Mouse (Mus musculus) bone marrow, adult 2 months (tissue): Measurements from ENCODE around the gene Cacna2d3. TPM values are rescaled to one million over a fixed set of nuclear protein-coding genes. Genes with fewer than 3 reads are reported as not detected.

Source experiments
- H3K27ac ChIP-seq: fragments of 200-500 bp; 2 replicates; pipeline ENCODE4 v1.5.1; 2012; ENCODE audit warnings: low read depth, mild to moderate bottlenecking, control low read depth, inconsistent platforms, low read length; ENCODE audit not compliant: control insufficient read depth, poor library complexity, insufficient read depth
- H3K4me1 ChIP-seq: fragments of 200-500 bp; 2 replicates; pipeline ENCODE4 v1.6.1; 2011; ENCODE audit warnings: low read length; ENCODE audit not compliant: control insufficient read depth, insufficient read depth
- H3K4me3 ChIP-seq: fragments of 200-500 bp; replicated peaks from 2 replicates; pipeline ENCODE3; 2011; ENCODE audit warnings: mild to moderate bottlenecking, low read depth, low read length, control low read depth; ENCODE audit not compliant: control insufficient read depth
- CTCF ChIP-seq: fragments of 200-500 bp; IDR thresholded peaks from 2 replicates; pipeline ENCODE4 v1.5.1; 2011; ENCODE audit warnings: low read length, control low read depth; ENCODE audit not compliant: control insufficient read depth, insufficient read depth
- POLR2A ChIP-seq: fragments of 200-500 bp; IDR thresholded peaks from 2 replicates; pipeline ENCODE4 v1.6.1; 2011; ENCODE audit warnings: low read depth, mild to moderate bottlenecking, control low read depth, low read length, borderline replicate concordance; ENCODE audit not compliant: control insufficient read depth
- WGBS: fragments of 180-500 bp; shearing (Covaris S2); methylation state at CpG from one replicate; pipeline ENCODE4 v1.1.7; 2018; 5-methylcytosine and 5-hydroxymethylcytosine counted together
- polyA plus RNA-seq: library from polyadenylated mRNA; stranded (reverse); fragments of >200 nt; gene quantifications from 2 replicates; pipeline ENCODE4 v1.2.4, GENCODE M21; 2011; ENCODE audit warnings: low replicate concordance; ENCODE audit not compliant: missing spikeins, insufficient read depth, insufficient read length

Gene Cacna2d3
- polyA plus RNA-seq, 1 experiment, result 1.00 TPM

GRCm38 (mm10) chr14:29159803-29160202, 561.9 kb downstream of the Cacna2d3 start:
- no peak for TF ChIP-seq CTCF
- TF ChIP-seq POLR2A, result no peak
- H3K4me1 ChIP-seq, result no peaks in the 10 kb centered on the region
- H3K4me3 ChIP-seq, result no peak overlapping the region
- WGBS, result 76% methylated on average over 3 of the region's 3 CpGs
- H3K27ac ChIP-seq, result no peak overlapping the region

- 76% methylated on average over 5 of the region's 5 CpGs for WGBS
- H3K4me1 ChIP-seq, result no peaks in the 10 kb centered on the region
- TF ChIP-seq CTCF, result no peak
- TF ChIP-seq POLR2A, result no peak
These were observed 564.6 kb downstream of the Cacna2d3 start for GRCm38 (mm10) chr14:29157096-29157495.

GRCm38 (mm10) chr14:29144184-29144583, 577.5 kb downstream of the Cacna2d3 start:
- no peak overlapping the region for H3K4me3 ChIP-seq
- 57% methylated on average over 2 of the region's 2 CpGs for WGBS

More at GRCm38 (mm10) chr14:29157096-29157495, 564.6 kb downstream of the Cacna2d3 start:
- Histone ChIP-seq H3K27ac (no peak overlapping the region), H3K4me3 (no peak overlapping the region)

GRCm38 (mm10) chr14:29137614-29138013, 584.0 kb downstream of the Cacna2d3 start:
- no peaks in the 10 kb centered on the region for H3K4me1 ChIP-seq
- no peak for TF ChIP-seq CTCF
- no peak for TF ChIP-seq POLR2A
- H3K27ac ChIP-seq, result no peak overlapping the region
- H3K4me3 ChIP-seq, result no peak overlapping the region
- 89% methylated on average over 7 of the region's 7 CpGs for WGBS

More at GRCm38 (mm10) chr14:29144184-29144583, 577.5 kb downstream of the Cacna2d3 start:
- TF ChIP-seq CTCF (no peak), POLR2A (no peak)
- no peak overlapping the region for H3K27ac ChIP-seq
- no peaks in the 10 kb centered on the region for H3K4me1 ChIP-seq

- Histone ChIP-seq H3K27ac (no peak overlapping the region), H3K4me1 (no peaks in the 10 kb centered on the region), H3K4me3 (no peak overlapping the region)
- WGBS, result 83% methylated on average over 10 of the region's 10 CpGs
- no peak for TF ChIP-seq POLR2A
- no peak for TF ChIP-seq CTCF
These were observed 584.6 kb downstream of the Cacna2d3 start for GRCm38 (mm10) chr14:29137006-29137579.

- Histone ChIP-seq H3K27ac (no peak overlapping the region), H3K4me1 (no peaks in the 10 kb centered on the region), H3K4me3 (no peak overlapping the region)
- WGBS, result 76% methylated on average over 5 of the region's 5 CpGs
- TF ChIP-seq CTCF, result no peak
- TF ChIP-seq POLR2A, result no peak
These were observed 586.8 kb downstream of the Cacna2d3 start for GRCm38 (mm10) chr14:29134901-29135300.

GRCm38 (mm10) chr14:29130511-29130910, 591.2 kb downstream of the Cacna2d3 start:
- TF ChIP-seq CTCF, result no peak
- TF ChIP-seq POLR2A, result no peak
- no peak overlapping the region for H3K27ac ChIP-seq
- H3K4me1 ChIP-seq, result no peaks in the 10 kb centered on the region
- no peak overlapping the region for H3K4me3 ChIP-seq

GRCm38 (mm10) chr14:29123886-29124285, 597.8 kb downstream of the Cacna2d3 start:
- Histone ChIP-seq H3K4me3 (no peak overlapping the region), H3K27ac (no peak overlapping the region), H3K4me1 (no peaks in the 10 kb centered on the region)
- no peak for TF ChIP-seq CTCF
- TF ChIP-seq POLR2A, result no peak

- 79% methylated on average over 3 of the region's 3 CpGs for WGBS
- Histone ChIP-seq H3K4me1 (no peaks in the 10 kb centered on the region), H3K27ac (no peak overlapping the region), H3K4me3 (no peak overlapping the region)
- TF ChIP-seq POLR2A (no peak), CTCF (no peak)
These were observed 598.9 kb downstream of the Cacna2d3 start for GRCm38 (mm10) chr14:29122749-29123148.

- H3K4me3 ChIP-seq, result no peak overlapping the region
- WGBS, result 57% methylated on average over 9 of the region's 9 CpGs
- no peak overlapping the region for H3K27ac ChIP-seq
- TF ChIP-seq POLR2A, result no peak
- no peak for TF ChIP-seq CTCF
- no peaks in the 10 kb centered on the region for H3K4me1 ChIP-seq
These were observed 607.7 kb downstream of the Cacna2d3 start for GRCm38 (mm10) chr14:29113852-29114450.
